Mouse (Mus musculus) hindbrain, embryonic 10.5 days (tissue): ENCODE measurements around the gene Spire2. TPM values are rescaled to one million over a fixed set of nuclear protein-coding genes. Genes with fewer than 3 reads are reported as not detected.

Experiments used
- DNase-seq: peaks from one replicate; pipeline ENCODE4 v3.0.0-alpha.2; 2017; ENCODE audit warnings: low spot score
- H3K27ac ChIP-seq: fragments of 300-500 bp; sonication (generic); 2 replicates; pipeline ENCODE4 v1.5.1; 2016; ENCODE audit warnings: mild to moderate bottlenecking, moderate library complexity
- H3K27me3 ChIP-seq: fragments of 300-500 bp; sonication (generic); 2 replicates; pipeline ENCODE4 v1.6.1; 2016; ENCODE audit warnings: mild to moderate bottlenecking; ENCODE audit not compliant: poor library complexity, insufficient read depth, severe bottlenecking
- H3K36me3 ChIP-seq: fragments of 300-500 bp; sonication (generic); 2 replicates; pipeline ENCODE4 v1.6.1; 2016; ENCODE audit warnings: mild to moderate bottlenecking, moderate library complexity
- H3K4me1 ChIP-seq: fragments of 300-500 bp; sonication (generic); replicated peaks from 2 replicates; pipeline ENCODE4 v1.6.1; 2016; ENCODE audit warnings: mild to moderate bottlenecking
- H3K4me3 ChIP-seq: fragments of 300-500 bp; sonication (generic); 2 replicates; pipeline ENCODE4 v1.5.1; 2016; ENCODE audit warnings: mild to moderate bottlenecking, moderate library complexity
- H3K9me3 ChIP-seq: fragments of 300-500 bp; sonication (generic); 2 replicates; pipeline ENCODE4 v1.6.1; 2016; ENCODE audit warnings: mild to moderate bottlenecking, moderate library complexity
- WGBS: fragments of 180-500 bp; shearing (Covaris S2); methylation state at CpG from one replicate; pipeline ENCODE4 v1.1.7; 2016; 5-methylcytosine and 5-hydroxymethylcytosine counted together
- polyA plus RNA-seq: library from polyadenylated mRNA; unstranded; fragments of >200 nt; fragmentation: Nextera tagmentation; extraction: Ambion mirVana; gene quantifications from 2 replicates; pipeline ENCODE4 v1.2.1, GENCODE M21; 2016

Gene Spire2
- polyA plus RNA-seq, 1 experiment from 2014 or later = 19.5 TPM

DNA sequence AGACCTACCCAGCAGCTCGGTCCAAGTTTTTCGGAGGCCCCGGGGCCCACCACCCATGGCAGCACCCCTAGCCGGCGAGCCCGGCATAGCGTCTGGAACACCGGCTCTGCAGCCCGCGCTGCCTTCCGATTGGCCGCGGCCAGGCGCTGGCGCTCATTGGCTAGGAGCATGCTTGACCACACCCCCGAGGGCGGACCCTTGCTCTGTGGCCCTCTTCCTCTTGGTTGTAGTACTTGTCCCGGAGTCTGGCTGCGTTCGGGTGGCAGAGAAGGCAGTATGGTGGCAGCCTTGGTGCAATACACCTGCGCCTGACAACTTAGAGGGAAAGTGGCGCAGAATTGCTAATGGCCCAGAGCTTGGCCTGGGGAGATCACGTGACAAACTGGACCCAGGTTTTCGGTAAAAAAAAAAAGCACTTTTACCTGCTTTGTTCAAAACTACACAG, 14.0 kb upstream of the Spire2 start, which contains the start of gene Fanca:
TSS of gene Fanca (minus strand) at position 110 of the 445 bp plus-strand sequence.
- Histone ChIP-seq H3K4me3 (peak within 1 kb of the TSS; percentile 76), H3K27ac (peak within 1 kb of the TSS; percentile 89), H3K9me3 (no peaks in the 10 kb centered on the region), H3K27me3 (no peaks in the 10 kb centered on the region), H3K4me1 (peaks cover 21% of the 10 kb centered on the region), H3K36me3 (peaks cover 7% of the 10 kb centered on the region)
- peak; percentile 96 for DNase-seq
- under 1% methylated on average over 24 of the region's 24 CpGs for WGBS

DNA sequence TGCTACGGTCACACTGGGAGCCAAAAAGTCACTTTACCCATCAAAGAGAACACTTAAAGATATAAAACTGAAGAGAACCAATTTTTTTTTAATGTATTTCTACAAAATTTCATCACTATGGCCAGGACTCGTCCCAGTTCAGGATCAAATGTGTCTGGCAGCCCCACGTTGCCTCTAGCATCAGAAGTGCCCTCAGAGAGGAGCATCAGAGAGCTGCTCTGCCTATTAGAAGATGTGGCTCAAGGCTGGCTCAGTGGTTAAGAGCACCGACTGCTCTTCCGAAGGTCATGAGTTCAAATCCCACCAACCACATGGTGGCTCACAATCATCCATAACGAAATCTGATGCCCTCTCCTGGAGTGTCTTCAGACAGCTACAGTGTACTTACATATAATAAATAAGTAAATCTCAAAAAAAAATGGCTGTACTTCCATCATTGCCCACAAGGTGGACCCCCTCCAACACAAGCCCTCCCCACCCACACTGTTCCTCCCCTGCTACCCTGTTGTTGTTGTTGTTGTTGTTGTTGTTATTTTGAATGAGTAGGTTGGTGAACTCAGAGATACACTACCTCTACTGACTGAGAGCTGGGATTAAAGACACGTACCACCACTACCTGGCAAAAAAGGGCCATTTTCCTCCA, 12.9 kb upstream of the Spire2 start:
- peak; percentile 47 for DNase-seq
- Histone ChIP-seq H3K4me3 (no peak overlapping the region), H3K27ac (no peak overlapping the region), H3K9me3 (no peaks in the 10 kb centered on the region), H3K36me3 (peaks cover 7% of the 10 kb centered on the region; the same call in 1 of the 2 replicates), H3K4me1 (peaks cover 21% of the 10 kb centered on the region), H3K27me3 (no peaks in the 10 kb centered on the region)
- WGBS = 41% methylated on average over 7 of the region's 7 CpGs

DNA sequence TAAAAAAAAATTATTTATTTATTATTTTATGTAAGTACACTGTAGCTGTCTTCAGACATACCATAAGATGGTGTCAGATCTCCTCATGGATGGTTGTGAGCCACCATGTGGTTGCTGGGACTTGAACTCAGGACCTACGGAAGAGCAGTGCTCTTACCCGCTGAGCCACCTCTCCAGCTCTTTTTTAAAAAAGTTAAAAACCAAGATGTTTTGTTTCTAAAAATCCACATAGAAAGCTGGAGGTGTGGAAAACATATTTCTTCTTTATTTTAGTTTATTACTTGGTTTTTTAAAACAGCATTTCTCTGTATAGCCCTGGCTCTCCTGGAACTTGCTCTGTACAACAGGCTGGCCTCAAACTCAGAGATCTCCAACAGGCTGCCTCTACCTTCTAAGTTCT, 4.0 kb upstream of the Spire2 start:
- no peaks in the 10 kb centered on the region for H3K9me3 ChIP-seq
- no peaks in the 10 kb centered on the region for H3K36me3 ChIP-seq
- no peak for DNase-seq
- H3K27ac ChIP-seq = no peak overlapping the region
- H3K27me3 ChIP-seq = peaks cover 15% of the 10 kb centered on the region; the same call in 1 of the 2 replicates
- H3K4me3 ChIP-seq = no peak overlapping the region
- 95% methylated on average over 2 of the region's 2 CpGs for whole genome bisulfite sequencing
- peaks cover 26% of the 10 kb centered on the region for H3K4me1 ChIP-seq

DNA sequence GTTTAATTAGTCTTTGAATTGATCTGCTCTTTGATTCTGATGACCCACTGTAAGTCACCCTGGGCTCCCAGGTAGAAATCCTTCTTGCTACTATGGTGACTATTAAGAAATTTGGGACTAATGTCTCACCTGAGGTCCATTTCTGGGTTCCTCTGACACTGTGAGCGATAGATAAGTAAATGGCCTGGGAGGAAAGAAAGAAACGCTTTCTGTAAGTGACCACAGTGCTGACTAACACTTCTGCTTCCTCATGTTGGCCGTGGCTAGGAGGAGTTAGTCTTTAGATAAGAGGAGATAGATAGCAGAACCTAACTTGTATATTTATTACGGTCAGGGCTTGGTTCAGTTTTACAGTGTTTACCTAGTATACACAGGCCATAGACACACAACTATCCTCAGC, 3.2 kb upstream of the Spire2 start:
- 88% methylated on average over 4 of the region's 4 CpGs for WGBS
- H3K4me1 ChIP-seq = peaks cover 34% of the 10 kb centered on the region
- H3K4me3 ChIP-seq = no peak overlapping the region
- H3K9me3 ChIP-seq = no peaks in the 10 kb centered on the region
- no peaks in the 10 kb centered on the region for H3K36me3 ChIP-seq
- H3K27ac ChIP-seq = no peak overlapping the region
- no peak for DNase-seq
- H3K27me3 ChIP-seq = peaks cover 22% of the 10 kb centered on the region

DNA sequence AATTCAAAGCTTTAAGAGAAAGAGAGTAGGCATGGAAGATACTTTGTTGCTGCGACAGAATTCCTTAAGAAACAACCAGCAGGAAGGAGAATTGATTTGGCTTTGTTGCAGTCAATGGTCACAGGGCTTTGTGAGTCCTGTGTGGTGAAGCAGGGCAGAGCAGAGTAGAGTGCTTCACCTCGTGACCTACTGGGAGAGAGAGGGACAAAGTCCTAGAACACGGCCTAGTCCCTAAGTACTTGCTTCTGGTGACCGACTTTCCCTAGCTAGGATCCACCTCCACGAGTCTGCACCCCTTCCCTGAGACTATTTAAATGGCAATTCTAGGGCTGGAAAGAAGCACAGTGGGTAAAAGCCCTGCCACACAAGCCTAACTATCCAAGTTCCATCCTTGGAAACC, 2.6 kb upstream of the Spire2 start:
- Histone ChIP-seq H3K27me3 (peaks cover 22% of the 10 kb centered on the region), H3K4me3 (no peak overlapping the region), H3K4me1 (peaks cover 38% of the 10 kb centered on the region), H3K27ac (no peak overlapping the region), H3K36me3 (no peaks in the 10 kb centered on the region), H3K9me3 (no peaks in the 10 kb centered on the region)
- DNase-seq = no peak
- 60% methylated on average over 5 of the region's 5 CpGs for WGBS

DNA sequence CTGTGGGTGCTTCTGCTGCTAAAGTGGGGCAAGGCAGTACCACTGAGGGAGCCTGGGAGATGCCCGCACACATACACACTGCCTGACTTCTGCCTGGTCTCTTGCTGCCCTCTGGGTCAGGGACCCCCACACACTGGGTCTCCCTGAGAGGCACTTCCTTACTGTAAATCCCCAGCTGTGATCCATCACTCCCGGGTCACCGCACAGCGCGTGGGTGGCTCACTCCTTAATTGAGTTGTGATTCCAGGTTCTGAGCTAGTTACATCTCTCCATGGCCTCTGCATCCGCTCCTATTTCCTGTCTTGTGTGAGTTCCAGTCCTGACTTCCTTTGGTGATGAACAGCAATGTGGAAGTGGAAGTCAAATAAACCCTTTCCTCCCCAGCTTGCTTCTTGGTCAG, 1.8 kb upstream of the Spire2 start:
- WGBS = 83% methylated on average over 6 of the region's 6 CpGs
- H3K9me3 ChIP-seq = no peaks in the 10 kb centered on the region
- no peak overlapping the region for H3K4me3 ChIP-seq
- H3K4me1 ChIP-seq = peaks cover 38% of the 10 kb centered on the region
- no peaks in the 10 kb centered on the region for H3K36me3 ChIP-seq
- no peak overlapping the region for H3K27ac ChIP-seq
- DNase-seq = no peak
- H3K27me3 ChIP-seq = peaks cover 22% of the 10 kb centered on the region

DNA sequence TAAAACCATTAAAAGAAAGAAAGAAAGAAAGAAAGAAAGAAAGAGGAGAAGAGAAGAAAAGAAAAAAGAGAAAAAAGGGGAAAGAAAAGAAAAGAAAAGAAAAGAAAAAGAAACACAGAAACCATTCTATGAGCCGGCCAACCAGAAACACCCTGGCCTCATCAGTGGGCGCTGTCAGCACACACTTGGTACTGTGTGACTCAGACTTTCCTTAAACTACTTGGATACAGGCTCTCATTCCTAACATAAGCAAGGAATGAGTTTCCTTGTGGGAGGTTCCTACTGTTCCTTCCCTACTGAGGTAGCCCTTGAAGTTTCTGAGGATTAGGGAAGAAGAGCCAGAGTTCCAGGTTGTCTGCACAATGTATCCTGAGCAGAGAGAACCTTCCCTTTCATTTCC, 1.2 kb upstream of the Spire2 start:
- H3K27ac ChIP-seq = peak overlapping the region; percentile 90; the same call in 1 of the 2 replicates

DNA sequence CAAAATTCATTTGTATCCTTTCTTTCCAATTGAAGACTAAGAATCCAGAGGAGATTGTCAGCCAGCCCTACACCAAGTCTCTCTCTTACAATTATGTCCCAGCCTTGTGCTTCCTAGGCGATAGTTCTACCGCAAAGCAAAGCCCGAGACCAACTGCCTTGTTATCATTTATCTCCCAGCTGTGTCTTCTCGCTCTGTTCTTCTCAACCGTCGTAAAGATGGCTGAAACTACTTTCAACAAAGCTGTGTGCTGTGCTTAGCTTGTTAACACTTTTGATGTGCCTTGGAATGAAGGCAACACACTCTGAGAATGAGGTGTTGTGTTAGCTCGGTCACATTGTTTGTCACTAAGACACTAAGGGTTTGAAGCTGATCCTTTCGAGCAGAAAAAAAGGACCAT, 703 bp upstream of the Spire2 start:
- 40% methylated on average over 8 of the region's 8 CpGs for WGBS
- Histone ChIP-seq H3K4me3 (peak overlapping the region; percentile 87), H3K36me3 (no peaks in the 10 kb centered on the region), H3K27me3 (peaks cover 22% of the 10 kb centered on the region), H3K27ac (peak overlapping the region; percentile 90), H3K4me1 (peaks cover 38% of the 10 kb centered on the region), H3K9me3 (no peaks in the 10 kb centered on the region)
- no peak for DNase-seq

More for the DNA sequence above, 1.2 kb upstream of the Spire2 start:
- peaks cover 38% of the 10 kb centered on the region for H3K4me1 ChIP-seq
- H3K4me3 ChIP-seq = no peak overlapping the region
- 82% methylated on average over 2 of the region's 2 CpGs for WGBS
- no peak for DNase-seq
- no peaks in the 10 kb centered on the region for H3K9me3 ChIP-seq
- no peaks in the 10 kb centered on the region for H3K36me3 ChIP-seq
- peaks cover 22% of the 10 kb centered on the region for H3K27me3 ChIP-seq

DNA sequence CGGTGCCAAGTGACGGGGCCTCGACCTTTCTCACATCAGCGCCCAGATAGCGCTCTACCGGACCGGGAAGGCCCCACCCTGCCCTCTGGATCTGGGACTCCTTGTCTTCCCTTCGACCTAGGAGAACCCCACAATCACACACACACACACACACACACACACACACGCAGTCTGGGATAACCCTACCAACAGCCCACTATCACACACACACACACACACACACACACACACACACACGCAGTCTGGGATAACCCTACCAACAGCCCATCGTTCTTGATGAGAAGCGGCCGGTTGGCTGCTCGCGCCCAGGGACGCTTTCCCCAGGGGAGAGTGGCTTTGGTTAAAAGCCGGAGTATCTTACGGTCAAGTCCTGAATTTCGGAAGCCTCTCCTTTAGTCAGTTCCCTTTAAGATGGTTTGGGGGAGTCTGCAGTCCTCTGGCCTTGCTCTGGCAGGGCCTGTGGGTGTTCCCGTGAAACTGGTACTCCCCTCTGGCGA, 626 bp downstream of the Spire2 start:
- Histone ChIP-seq H3K27me3 (peaks cover 22% of the 10 kb centered on the region), H3K4me1 (peaks cover 33% of the 10 kb centered on the region), H3K36me3 (no peaks in the 10 kb centered on the region), H3K9me3 (no peaks in the 10 kb centered on the region), H3K27ac (peak overlapping the region; percentile 90), H3K4me3 (peak overlapping the region; percentile 87)
- WGBS = 2% methylated on average over 21 of the region's 21 CpGs
- no peak for DNase-seq

DNA sequence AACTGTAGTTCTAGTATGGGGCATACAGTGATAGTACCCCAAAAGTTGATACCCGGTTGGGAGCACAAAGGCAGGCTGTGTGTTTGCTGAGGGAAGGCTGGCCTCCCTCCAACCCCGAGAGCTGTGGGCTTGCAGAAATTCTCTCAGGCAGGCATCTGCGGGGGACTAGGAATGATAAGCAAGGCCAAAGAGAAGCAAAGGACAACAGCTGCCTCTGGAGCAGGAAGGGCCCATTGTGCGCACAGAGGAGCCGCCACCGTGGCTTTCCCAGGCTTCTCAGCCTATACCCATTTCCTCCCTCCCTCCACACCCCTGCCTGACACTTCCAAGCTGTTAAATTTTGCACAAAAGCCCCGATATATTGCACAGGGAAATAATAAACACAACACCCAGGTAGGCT, 1.4 kb downstream of the Spire2 start:
- H3K9me3 ChIP-seq = no peaks in the 10 kb centered on the region
- H3K36me3 ChIP-seq = no peaks in the 10 kb centered on the region
- H3K27me3 ChIP-seq = peaks cover 22% of the 10 kb centered on the region
- no peak for DNase-seq
- peaks cover 33% of the 10 kb centered on the region for H3K4me1 ChIP-seq
- H3K27ac ChIP-seq = peak overlapping the region; percentile 90
- H3K4me3 ChIP-seq = peak overlapping the region; percentile 87
- 3% methylated on average over 7 of the region's 7 CpGs for WGBS

DNA sequence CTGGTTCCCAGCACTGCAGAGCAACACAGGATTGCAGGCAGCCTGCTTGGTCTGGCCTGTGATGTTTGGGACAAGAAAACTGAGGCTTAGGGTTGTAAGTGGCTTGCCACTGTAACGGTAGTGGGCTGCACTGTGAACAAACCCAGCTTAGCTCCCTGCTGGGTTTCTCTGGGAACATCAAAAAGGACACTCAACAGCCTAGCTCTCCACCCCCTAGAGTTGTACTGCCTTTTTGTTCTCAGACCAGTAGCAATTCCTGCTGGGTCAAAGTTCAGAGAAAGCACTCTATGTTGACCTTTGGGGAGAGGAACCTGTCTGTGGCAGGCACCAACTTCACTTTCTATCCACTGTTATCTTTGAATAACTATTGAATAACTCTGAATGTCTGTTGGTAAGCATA, 2.0 kb downstream of the Spire2 start:
- peaks cover 22% of the 10 kb centered on the region for H3K27me3 ChIP-seq
- H3K27ac ChIP-seq = peak overlapping the region; percentile 90
- H3K9me3 ChIP-seq = no peaks in the 10 kb centered on the region
- peak overlapping the region; percentile 87 for H3K4me3 ChIP-seq
- DNase-seq = no peak
- peaks cover 33% of the 10 kb centered on the region for H3K4me1 ChIP-seq
- 0% methylated on average over 1 of the region's 1 CpGs for WGBS
- 0 out of 2 replicates have a peak, but pooled peaks cover under 1% of the 10 kb centered on the region for H3K36me3 ChIP-seq

DNA sequence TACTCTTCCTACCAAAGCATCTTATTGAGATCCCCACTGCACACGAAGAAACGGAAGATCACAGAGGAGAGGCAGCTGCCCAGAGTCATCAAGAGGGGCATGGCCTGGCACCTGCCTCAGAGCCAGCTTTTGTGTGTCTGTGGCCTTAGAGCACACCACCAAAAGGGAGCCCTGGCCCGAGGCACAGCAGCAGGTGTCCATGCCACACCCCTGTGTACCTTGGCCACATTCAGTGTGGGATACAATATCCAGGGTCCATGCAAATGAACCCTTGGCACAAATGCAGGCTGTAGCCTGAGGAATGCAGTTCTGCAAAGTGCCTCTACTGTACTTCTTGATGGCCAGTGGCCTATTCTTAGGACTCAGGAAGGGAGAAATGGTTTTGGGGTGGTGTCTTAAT, 5.0 kb downstream of the Spire2 start:
- Histone ChIP-seq H3K27ac (no peak overlapping the region), H3K9me3 (peaks cover 6% of the 10 kb centered on the region; the same call in 1 of the 2 replicates), H3K4me3 (no peak overlapping the region), H3K4me1 (peaks cover 25% of the 10 kb centered on the region), H3K27me3 (peaks cover 15% of the 10 kb centered on the region), H3K36me3 (peaks cover 18% of the 10 kb centered on the region)
- WGBS = 85% methylated on average over 3 of the region's 3 CpGs
- DNase-seq = no peak

DNA sequence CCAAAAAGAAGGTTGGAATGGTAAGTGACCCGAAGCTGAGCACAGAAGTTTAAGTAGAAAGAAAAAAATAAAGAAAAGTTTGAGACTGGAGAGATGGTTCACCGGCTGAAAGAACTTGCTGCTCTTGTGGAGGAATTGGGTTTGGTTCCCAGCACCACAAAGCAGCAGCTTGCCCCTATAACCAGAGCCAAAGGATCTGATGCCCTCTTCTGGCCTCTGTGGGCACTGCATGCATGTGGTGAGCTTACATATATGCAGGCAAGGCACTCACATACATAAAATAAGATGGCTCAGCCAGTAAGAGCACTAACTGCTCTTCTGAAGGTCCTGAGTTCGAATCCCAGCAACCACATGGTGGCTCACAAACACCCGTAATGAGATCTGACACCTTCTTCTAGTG, 7.6 kb downstream of the Spire2 start:
- H3K4me3 ChIP-seq = no peak overlapping the region
- H3K36me3 ChIP-seq = peaks cover 18% of the 10 kb centered on the region
- H3K4me1 ChIP-seq = 0 out of 2 replicates have a peak, but pooled peaks cover 7% of the 10 kb centered on the region
- no peaks in the 10 kb centered on the region for H3K27me3 ChIP-seq
- peaks cover 6% of the 10 kb centered on the region; the same call in 1 of the 2 replicates for H3K9me3 ChIP-seq
- no peak overlapping the region for H3K27ac ChIP-seq
- DNase-seq = no peak
- WGBS = 96% methylated on average over 4 of the region's 4 CpGs
